Mouse (Mus musculus): Measurements from ENCODE around the gene Lepr.

Lepr gene

GRCm38 (mm10) chr4:101717367-101718121 is at the start of gene Lepr:
Lepr (plus strand) TSS chr4:101717404.
- DNase-seq, result peak; percentile 4 to 10

GRCm38 (mm10) chr4:101669161-101669560 is 48.0 kb upstream of the Lepr start:
- no peak for DNase-seq

- no peak for DNase-seq
These were observed 47.4 kb upstream of the Lepr start for GRCm38 (mm10) chr4:101669811-101670210.

- no peak for DNase-seq
These were observed 42.4 kb upstream of the Lepr start for GRCm38 (mm10) chr4:101674790-101675189.

- no peak for DNase-seq
These were observed 41.5 kb upstream of the Lepr start for GRCm38 (mm10) chr4:101675726-101676125.

- DNase-seq, result no peak
These were observed 34.6 kb upstream of the Lepr start for GRCm38 (mm10) chr4:101682620-101683019.

GRCm38 (mm10) chr4:101683086-101683485 is 34.1 kb upstream of the Lepr start:
- no peak for DNase-seq

GRCm38 (mm10) chr4:101684821-101685220 is 32.4 kb upstream of the Lepr start:
- DNase-seq, result no peak

GRCm38 (mm10) chr4:101686227-101686810 is 30.9 kb upstream of the Lepr start:
- DNase-seq, result no peak

- DNase-seq, result no peak
These were observed 28.0 kb upstream of the Lepr start for GRCm38 (mm10) chr4:101689241-101689640.

- DNase-seq, result no peak
These were observed 27.6 kb upstream of the Lepr start for GRCm38 (mm10) chr4:101689645-101690044.

- no peak for DNase-seq
These were observed 24.3 kb upstream of the Lepr start for GRCm38 (mm10) chr4:101692892-101693291.

GRCm38 (mm10) chr4:101694529-101694928 is 22.7 kb upstream of the Lepr start:
- DNase-seq, result no peak

- DNase-seq, result no peak
These were observed 20.0 kb upstream of the Lepr start for GRCm38 (mm10) chr4:101697236-101697635.

- DNase-seq, result no peak
These were observed 17.8 kb upstream of the Lepr start for GRCm38 (mm10) chr4:101699423-101699822.

- DNase-seq, result no peak
These were observed 16.1 kb upstream of the Lepr start for GRCm38 (mm10) chr4:101700892-101701640.

GRCm38 (mm10) chr4:101705325-101705724 is 11.9 kb upstream of the Lepr start:
- no peak for DNase-seq

- DNase-seq, result no peak
These were observed 10.0 kb upstream of the Lepr start for GRCm38 (mm10) chr4:101707234-101707633.

GRCm38 (mm10) chr4:101707953-101708352 is 9.3 kb upstream of the Lepr start:
- DNase-seq, result no peak

- no peak for DNase-seq
These were observed 6.8 kb upstream of the Lepr start for GRCm38 (mm10) chr4:101710361-101710760.

GRCm38 (mm10) chr4:101711100-101711499 is 6.1 kb upstream of the Lepr start:
- DNase-seq, result no peak

- DNase-seq, result no peak
These were observed 4.6 kb upstream of the Lepr start for GRCm38 (mm10) chr4:101712563-101712962.

- DNase-seq, result no peak
These were observed 1.9 kb upstream of the Lepr start for GRCm38 (mm10) chr4:101715302-101715701.

GRCm38 (mm10) chr4:101715805-101716204 is 1.4 kb upstream of the Lepr start:
- no peak for DNase-seq

Measured in cerebellum, postnatal 36 days (tissue).